Mouse (Mus musculus) cerebellum, adult 9-10 months (tissue): ENCODE measurements around the gene Nox1.
A peak's percentile ranks its signal among the peaks of the same experiment; 100 is the strongest.

Experiments used
- DNase-seq: peaks from one replicate; pipeline ENCODE4 v3.0.0; 2022

Gene Nox1

GRCm38 (mm10) chrX:134116417-134116816 is 105.3 kb downstream of the Nox1 start:
- no peak for DNase-seq

- DNase-seq, result no peak
Measured at GRCm38 (mm10) chrX:134111767-134112166, 110.0 kb downstream of the Nox1 start.

GRCm38 (mm10) chrX:134102641-134103040 is 119.1 kb downstream of the Nox1 start:
- no peak for DNase-seq

GRCm38 (mm10) chrX:134085453-134085852 is 136.3 kb downstream of the Nox1 start:
- no peak for DNase-seq

GRCm38 (mm10) chrX:134059764-134060163 is 162.0 kb downstream of the Nox1 start:
- DNase-seq, result no peak

- peak; percentile 96 for DNase-seq
Measured at GRCm38 (mm10) chrX:134058987-134059712, 162.6 kb downstream of the Nox1 start, which contains the start of gene Cstf2. Gene Cstf2 (plus strand): TSS chrX:134059187.

GRCm38 (mm10) chrX:134058040-134058875 is 163.5 kb downstream of the Nox1 start:
- no peak for DNase-seq

GRCm38 (mm10) chrX:134056897-134057296 is 164.9 kb downstream of the Nox1 start:
- DNase-seq, result no peak

- no peak for DNase-seq
Measured at GRCm38 (mm10) chrX:134048994-134049393, 172.8 kb downstream of the Nox1 start.
